Mouse (Mus musculus) adrenal gland, adult 8-10 months (tissue): ENCODE results near the gene Hdc. TPM values are rescaled to one million over a fixed set of nuclear protein-coding genes. Genes with fewer than 3 reads are reported as not detected.
"Not testable (repeated sequence)": the region's sequence is repeated elsewhere in the genome, so short reads cannot be mapped to it uniquely, and the experiment has no call there.

ENCODE experiments used
- DNase-seq: peaks from one replicate; pipeline ENCODE4 v3.0.0; 2022
- total RNA-seq, 4 experiments: library from RNA; stranded (reverse); gene quantifications; 2 replicates each; pipeline ENCODE4 v1.2.4; 2022

The Hdc gene
- 10 to 100 TPM in 2 of 4 experiments, 1 to 10 TPM in 2; 4.6 to 26.8 (median 8.9) TPM for total RNA-seq

GRCm38 (mm10) chr2:126619249-126619704, at the start of gene Hdc:
Hdc (minus strand) TSS chr2:126619299.
- DNase-seq: no peak

DNA sequence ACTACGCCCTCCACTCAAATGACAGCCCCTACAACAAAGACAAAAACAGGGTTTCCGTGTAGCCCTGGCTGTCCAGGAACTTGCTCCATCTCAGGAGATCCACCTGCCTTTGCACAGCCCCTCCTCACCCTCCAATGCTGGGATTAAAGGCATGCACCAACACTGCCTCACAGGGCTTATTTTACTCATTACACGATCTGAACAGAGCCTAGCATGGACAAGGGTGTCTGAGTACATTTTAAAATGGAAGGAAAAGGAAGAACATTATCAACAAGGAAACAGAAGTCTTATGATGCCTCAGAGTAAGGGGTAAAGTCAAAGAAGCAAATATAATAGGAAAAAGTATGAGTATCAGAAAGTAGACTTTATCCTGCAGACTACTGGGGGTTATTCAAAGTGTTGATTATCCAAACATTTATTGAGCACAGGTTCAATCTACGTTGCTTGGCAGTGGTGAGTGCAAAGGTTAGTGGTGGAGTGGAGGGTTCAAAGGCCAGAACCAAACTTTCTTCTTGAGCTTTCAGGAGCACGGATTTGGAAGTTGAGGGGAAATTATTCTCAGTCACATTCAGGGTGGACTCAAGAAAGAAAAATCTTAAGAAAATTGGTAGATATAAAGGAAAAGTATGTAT, 49.6 kb upstream of the Hdc start:
- no peak for DNase-seq

GRCm38 (mm10) chr2:126665984-126666383, 46.9 kb upstream of the Hdc start:
- DNase-seq: no peak

GRCm38 (mm10) chr2:126663481-126663880, 44.4 kb upstream of the Hdc start:
- DNase-seq: no peak

DNA sequence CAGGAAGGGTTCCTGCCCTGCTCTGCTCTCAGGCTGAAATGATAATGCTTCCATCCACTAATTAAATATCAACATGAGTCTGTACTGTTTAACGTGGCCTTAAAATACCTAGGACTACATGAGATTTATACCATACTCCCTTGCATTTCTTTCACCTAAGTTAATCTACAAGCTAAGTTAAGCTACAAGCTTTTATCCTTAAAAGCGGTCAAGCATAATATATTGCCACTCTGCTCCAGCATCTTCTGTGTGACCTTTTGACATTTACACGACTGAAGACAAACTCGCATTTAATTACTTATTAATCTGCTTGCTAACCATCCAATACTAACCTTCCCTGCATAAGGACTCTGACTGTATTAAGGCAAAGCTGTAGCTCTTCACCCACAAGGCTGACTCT, 33.8 kb upstream of the Hdc start:
- DNase-seq: no peak

DNA sequence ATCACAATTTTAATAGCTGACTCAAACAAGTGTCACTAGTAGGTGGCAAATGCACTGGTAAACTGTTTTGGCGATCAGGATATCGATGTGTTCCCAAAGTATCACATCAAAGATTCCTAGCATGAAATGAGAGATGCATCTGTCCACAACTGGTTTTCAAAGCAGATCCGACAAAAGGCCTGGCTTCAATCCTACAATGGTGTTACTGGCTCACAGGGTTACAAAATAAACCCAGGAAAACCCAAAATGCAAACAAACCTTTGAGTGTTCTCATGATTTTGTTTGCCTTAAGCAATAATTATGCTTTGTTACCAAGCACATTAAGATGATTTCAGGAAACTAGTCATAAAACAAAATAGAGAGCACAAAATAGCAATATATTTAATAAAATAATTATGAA, 28.7 kb upstream of the Hdc start:
- no peak for DNase-seq

DNA sequence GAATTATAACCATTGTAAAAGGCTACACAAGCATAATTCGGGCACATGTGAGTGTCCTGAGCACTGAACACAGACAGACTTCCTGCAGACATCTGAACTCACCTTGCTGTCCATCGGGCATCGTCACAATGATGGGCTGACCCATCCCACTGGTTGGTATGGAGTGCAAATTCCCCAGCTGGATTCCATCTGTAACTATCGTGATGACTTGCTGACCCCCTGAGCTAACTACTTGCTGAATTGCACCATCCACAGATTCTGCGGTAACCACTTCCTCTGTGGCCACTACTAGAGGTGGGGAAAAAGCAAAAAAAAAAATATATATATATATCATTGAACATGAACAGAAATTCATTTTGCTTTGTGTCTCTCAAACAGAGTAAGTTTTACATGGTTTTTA, 27.4 kb upstream of the Hdc start:
- DNase-seq: no peak

GRCm38 (mm10) chr2:126644768-126645167, 25.7 kb upstream of the Hdc start:
- no peak for DNase-seq

DNA sequence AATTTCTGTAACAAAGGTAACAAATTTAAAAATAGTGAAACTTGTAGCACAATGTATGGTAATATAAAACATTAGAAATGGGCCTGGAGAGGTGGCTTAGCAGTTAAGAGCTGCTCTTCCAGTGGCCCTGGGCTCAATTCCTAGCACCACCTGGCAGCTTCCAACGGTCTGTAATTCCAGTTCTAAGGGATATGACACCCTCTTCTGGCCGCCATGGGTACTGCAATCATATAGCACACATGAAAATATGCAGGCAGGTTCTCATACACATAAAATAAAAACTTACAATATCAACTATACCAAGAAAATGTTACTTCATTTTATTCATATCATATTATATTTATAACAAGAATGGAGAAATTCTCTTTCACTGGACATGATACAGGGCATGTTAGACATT, 21.2 kb upstream of the Hdc start:
- DNase-seq: no peak

DNA sequence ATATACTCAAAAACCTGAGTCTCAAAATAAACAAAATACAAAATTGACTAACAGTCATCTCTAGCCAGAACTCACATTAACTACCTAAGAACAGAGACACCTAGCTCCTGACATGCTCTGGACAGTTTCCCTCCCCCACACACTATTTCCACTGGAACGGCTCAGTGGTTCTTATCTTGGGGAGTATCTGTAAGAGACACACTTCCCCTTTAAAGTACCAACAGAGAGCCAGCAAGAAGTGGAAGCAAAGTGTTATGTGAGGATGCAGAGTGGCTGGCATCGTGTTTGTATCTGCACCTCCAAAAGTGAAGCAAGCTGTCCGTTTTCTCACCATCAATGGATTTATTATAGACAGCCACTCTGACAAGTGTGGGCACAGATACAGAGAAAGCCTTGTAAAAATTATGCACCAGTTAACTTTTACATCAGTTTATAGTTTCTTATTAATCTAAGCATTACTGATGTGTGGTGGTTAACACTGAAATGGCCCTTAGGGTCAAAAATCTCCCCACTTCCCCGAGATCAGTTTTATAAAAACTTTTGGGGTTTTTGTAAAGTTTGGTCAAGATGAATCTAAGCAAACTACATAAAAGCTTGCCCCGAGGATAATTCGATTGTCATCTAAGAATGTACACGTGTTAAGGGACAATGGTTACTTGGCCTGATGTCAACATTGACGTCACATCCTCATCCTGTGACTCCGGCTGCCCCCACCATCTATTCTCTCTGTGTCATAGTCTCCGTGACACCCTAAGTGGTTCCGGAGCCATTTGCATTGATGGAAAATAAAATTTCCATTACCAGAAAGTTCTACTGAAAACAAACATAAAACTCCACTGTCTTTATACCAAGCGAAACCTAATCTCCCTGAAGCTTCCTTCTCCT, 17.1 kb upstream of the Hdc start:
- no peak for DNase-seq

- no peak for DNase-seq
Observed at GRCm38 (mm10) chr2:126633165-126633564, 14.1 kb upstream of the Hdc start.

DNA sequence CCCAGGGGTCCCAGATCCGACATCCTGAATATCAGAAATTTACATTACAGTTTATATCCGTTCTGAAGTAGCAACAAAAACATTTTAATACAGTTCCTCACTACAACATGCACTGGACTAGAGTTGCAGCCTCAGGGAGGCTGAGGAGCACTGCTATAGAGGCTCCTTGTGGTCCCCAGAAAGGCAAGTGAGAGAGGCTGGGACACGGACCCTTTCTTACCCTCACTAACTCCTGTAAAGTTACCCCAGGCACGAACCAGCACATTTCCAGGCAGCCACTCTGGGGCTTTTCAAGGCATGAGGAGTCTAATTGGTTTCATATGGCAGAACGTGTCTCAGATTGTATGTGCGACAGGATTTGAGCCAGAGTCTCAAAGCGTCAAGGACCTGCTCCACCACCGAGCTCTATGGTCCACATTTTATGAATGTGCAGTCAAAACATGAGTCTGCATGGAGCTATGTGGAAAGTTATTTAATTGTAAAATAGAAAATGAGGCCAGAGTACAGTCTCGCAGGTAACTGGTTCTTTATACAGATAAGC, 9.4 kb upstream of the Hdc start:
- DNase-seq: no peak

DNA sequence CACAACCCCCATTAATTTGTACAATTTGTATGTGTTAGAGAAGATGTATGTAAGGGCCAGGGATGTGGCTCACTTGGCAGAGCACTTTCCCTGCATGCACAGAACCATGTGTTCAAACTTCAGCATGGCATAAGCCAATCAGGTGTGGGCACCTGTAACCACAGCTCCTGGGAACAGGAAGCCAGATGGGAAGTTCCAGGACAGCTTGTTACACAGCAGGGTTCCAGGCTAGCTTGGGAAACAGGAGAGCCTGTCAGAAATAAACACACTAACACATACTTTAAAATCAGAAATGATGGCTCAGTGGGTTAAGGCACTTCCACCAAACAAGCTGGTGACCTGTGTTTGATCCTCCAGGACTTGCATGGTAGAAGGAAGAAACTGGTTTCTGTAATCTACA, 4.0 kb upstream of the Hdc start:
- no peak for DNase-seq

DNA sequence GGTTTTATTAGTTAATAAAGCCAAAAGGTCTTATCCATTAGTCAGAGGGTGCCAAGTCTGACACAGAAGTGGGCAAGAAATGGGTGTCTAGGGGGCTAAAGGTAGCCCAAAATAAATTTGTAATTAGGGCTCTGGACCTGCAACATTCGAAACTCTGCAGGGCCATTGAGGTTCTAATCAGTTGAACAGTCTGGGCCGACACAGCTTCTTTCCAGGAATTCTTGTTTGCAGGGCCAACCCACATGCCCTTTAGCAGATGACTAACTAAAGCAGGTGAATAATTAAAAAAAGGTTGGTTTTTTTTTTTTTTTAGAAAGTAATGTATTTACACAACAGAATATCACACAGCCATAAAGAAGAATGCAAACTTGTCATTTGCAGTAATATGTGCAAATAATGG, 3.4 kb upstream of the Hdc start:
- no peak for DNase-seq

DNA sequence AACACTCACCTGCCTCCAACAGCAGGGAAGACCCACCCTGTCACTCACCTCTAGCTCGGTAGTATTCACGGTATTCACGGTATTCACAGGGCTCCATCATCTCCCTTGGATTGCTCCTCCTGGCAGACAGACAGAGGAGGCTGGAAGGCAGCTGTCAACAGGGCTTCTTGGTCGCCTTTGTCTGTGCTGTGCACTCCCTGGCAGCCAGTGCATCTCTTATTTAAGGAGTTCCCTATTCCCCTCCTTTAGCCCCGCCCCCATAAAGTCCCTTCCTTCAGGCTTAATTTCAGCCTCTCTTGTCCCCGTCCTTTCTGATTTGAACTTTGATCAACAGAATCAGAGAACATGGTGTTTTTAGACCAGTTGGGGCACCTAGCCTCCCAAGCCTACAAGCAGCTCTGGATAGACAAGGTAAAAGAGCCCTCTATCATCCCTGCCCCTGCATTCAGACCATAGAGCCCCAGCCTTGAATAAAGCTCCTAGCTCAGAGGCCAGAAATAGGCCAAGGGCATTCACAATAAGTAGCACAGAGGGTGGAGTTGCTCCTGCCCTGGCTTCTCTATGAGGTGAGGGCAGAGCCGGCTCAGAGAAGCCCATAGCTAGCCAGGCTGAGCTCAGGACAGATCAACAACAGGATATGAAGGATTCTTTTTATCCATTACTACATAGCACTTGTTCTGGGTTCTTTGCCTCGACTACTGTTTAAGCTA, 474 bp downstream of the Hdc start:
- DNase-seq: no peak

DNA sequence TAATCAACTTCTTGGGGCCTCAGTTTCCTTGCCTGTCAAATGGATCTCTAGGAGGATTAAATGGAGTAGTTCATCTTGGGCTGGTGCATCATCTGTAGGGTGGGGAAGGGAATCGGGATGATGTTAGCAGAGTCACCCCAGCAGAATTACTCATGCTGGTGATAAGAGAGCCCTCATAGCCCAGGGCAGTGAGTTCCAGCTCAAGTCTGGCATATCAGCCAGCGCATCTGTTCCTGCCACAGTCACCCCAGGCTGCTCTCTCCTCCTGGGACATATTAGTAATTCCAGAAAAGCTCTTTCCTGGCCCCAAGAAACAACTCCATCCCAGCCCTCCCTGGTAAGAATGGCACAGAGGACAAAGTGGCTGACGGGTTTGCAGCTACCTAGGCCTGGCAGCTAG, 3.7 kb downstream of the Hdc start:
- DNase-seq: no peak

- not testable (repeated sequence) for DNase-seq
Observed at GRCm38 (mm10) chr2:126609600-126609999, 9.5 kb downstream of the Hdc start.

- DNase-seq: no peak
Observed at GRCm38 (mm10) chr2:126607553-126608203, 11.4 kb downstream of the Hdc start.

DNA sequence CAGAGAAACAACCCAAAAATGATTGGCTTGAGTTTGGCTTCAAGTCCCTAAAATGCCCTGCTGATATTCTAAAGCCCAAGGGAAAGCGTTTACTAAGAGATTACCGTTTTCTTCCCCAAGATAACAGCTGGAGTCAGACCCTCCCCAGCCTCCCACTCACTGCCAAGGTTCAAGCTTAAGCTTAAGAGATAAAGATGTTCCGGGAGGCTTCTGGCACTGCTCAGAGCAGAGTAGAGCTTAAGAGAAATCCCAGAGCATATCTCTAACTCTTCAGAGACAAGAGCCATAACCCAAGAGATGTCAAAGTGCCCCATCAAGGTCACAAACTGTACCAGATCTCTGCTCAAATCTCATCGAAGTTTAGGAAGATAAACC, 12.4 kb downstream of the Hdc start:
- DNase-seq: no peak

- no peak for DNase-seq
Observed at GRCm38 (mm10) chr2:126606061-126606687, 12.9 kb downstream of the Hdc start.

- DNase-seq: no peak
Observed at GRCm38 (mm10) chr2:126601918-126602600, 17.0 kb downstream of the Hdc start.
